Mouse (Mus musculus) brain, embryonic 14.5 days (tissue): Measurements from ENCODE around the gene Sds. TPM values are rescaled to one million over a fixed set of nuclear protein-coding genes. Genes with fewer than 3 reads are reported as not detected.
A peak's percentile ranks its signal among the peaks of the same experiment; 100 is the strongest.

Experiments used
- DNase-seq: peaks from one replicate; pipeline ENCODE4 v3.0.0-alpha.2; 2011; ENCODE audit warnings: low read depth
- CTCF ChIP-seq: fragments of 200-500 bp; IDR thresholded peaks from 2 replicates; pipeline ENCODE4 v1.5.1; 2012; ENCODE audit warnings: inconsistent platforms, mild to moderate bottlenecking, moderate library complexity, borderline replicate concordance; ENCODE audit not compliant: insufficient read depth, insufficient read length; ENCODE audit errors: extremely low read depth
- POLR2A ChIP-seq: fragments of 200-500 bp; IDR thresholded peaks from 2 replicates; pipeline ENCODE4 v1.6.1; 2012; ENCODE audit warnings: mild to moderate bottlenecking, inconsistent platforms, borderline replicate concordance; ENCODE audit not compliant: poor library complexity, insufficient read depth, insufficient read length, severe bottlenecking; ENCODE audit errors: extremely low read depth
- polyA plus RNA-seq: library from polyadenylated mRNA; depleted of rRNA; stranded (reverse); fragments of >200 nt; gene quantifications from 2 replicates; pipeline ENCODE4 v1.2.3, GENCODE M21; 2012

Sds gene
- polyA plus RNA-seq, 1 experiment: not detected

DNA sequence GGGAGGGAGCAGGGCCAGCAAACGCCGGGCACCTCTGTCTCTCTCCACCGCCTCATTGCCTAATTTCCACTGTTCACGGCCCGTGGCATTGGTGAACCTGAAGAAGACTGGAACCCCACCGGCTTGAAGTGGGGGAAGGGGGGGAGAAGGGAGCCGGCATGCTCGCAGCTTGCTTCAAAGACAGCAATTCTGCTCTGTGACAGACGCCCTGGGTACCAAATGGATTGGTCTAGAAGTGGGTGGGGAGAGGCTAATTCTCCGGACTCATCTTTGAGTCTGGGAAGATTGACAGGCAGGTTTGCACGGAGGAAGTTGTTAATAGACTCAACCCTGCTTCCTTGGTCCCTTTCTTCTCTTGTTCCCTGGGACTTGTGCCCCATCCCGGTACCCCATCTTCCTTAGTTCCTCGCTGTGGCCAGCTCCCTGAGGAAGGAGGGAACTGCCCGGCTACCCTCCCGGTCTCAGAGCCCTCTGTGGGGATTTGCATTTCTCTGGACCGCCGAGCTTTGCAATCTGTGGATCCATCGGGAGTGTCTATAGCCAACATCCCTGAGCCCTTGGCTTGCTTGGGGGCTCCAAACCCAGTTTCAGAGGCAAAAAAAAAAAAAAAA, 39.3 kb upstream of the Sds start:
- TF ChIP-seq POLR2A (no peak), CTCF (no peak)
- DNase-seq: peak; percentile 72

DNA sequence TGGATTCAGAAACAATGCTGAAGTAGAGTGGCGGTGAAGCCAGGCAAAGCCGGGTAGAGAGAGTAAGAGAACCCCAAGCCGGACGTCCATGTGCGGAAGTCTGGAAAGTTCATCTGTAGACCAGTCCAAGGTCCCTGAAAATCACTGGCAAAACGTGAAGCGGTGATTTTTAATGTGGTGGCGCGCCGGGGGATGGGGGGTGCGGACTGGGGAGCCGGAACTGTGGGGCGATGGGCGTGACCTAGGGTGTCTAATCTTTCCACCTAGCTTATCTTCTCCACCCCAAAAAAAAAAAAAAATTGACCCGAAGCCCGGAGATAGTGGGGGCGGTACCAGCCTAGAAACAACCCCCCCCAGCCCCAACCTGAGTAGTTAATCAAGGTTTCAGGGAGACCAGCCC, 38.8 kb upstream of the Sds start:
- TF ChIP-seq POLR2A (no peak), CTCF (no peak)
- peak; percentile 35 for DNase-seq

DNA sequence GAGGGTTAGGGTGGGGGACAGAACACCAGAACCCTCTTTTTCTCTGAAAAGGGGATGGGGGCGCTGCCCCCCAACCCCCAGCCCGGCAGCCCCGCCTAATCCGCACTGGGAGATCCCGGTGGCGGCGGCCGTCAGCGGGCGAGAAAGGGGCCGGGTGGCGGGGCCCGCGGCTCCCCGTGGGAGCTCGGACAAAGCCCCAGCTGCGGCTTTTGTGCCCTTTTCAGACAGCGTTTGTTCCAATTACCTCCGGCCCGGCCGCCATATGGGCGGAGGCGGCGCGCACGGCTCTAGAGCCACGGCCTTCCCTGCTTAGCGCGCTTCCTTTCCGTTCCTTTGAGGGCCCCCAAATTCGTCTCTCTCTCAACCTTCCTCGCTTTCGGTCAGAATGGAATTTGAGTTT, 38.3 kb upstream of the Sds start:
- DNase-seq: peak; percentile 55
- TF ChIP-seq POLR2A: no peak
- TF ChIP-seq CTCF: no peak

DNA sequence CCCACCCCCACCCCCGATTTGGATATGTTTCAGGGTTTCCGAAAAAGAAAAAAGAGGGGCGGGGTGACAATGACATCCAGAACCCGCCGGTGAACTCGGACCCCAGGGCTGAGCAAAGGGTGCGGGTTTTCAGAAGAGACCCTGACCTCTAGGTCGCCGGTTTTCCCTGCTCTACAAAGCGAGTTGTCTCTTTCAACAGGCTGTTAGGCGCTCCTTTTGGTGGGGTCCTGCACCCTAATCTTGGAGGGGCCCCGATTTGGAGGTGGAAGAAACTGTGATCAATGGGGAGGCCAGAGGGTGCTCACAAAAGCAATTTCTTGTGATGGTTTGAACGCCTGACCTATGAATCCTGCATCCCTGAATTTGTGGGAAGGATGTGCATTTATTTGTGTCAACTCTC, 37.9 kb upstream of the Sds start:
- peak; percentile 9 for DNase-seq
- TF ChIP-seq POLR2A: no peak
- no peak for TF ChIP-seq CTCF

DNA sequence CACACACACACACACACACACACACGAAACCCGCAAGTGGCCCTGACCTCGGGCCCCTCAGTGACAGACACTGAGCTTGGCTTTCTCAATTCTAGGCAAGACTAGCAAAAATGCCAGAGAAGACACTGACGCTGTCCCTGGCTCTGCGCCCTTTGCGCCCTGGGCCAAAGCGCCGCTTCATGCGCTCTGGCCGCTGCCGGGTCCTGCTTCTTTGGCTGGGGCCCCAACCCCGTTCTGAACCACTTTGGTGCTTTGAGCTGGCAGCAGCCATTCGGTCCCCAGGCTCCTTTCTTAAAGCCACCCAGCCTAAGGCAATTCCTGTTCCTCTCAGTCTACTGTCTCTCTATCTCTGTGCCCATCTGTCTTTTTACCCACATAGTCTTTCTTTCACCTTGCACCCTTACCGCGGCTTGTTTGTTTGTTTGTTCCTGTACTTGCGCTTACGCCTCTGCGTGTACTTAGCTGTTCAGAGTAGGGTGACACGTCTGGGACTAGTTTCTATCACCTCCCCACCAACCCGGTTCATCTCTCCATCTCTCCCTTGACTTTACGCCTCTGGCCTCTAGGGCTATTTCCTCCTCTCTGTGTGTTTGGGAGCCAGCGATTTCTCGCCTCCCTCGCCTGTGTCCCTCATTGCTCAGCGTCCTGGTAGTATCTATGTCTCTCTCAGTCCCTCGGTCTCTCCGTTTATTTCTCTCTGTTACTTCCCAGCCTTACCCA, 37.2 kb upstream of the Sds start:
- peak; percentile 46 for DNase-seq
- TF ChIP-seq POLR2A: no peak
- no peak for TF ChIP-seq CTCF

DNA sequence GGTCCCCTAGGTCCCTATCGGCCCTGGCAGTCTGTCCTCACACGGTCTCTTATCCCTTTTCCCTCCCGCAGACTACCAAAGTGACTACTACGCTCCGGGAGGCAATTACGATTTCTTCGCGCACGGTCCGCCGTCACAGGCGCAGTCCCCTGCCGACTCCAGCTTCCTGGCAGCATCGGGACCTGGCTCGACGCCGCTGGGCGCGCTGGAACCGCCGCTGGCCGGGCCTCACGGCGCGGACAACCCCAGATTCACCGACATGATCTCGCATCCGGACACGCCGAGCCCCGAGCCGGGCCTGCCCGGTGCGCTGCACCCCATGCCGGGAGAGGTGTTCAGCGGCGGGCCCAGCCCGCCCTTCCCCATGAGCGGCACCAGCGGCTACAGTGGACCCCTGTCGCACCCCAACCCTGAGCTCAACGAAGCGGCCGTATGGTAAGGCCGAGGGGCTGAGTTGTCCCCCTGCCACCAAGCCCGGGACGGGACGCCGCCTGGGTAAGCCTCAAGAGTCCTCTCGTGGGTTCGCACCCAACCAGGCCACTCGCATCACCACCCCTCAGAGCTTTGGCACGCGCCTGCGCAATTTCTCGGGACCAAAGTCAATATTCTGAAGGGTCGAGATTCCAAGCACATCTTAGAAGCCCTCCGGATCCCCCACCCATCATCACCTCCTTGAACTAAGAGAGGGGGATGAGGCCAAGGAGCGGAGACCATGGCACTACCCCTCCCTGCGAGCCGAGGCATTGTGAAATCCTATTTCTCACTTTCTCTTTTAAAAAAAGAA, 36.2 kb upstream of the Sds start:
- peak; percentile 28 for DNase-seq
- TF ChIP-seq CTCF (no peak), POLR2A (no peak)

DNA sequence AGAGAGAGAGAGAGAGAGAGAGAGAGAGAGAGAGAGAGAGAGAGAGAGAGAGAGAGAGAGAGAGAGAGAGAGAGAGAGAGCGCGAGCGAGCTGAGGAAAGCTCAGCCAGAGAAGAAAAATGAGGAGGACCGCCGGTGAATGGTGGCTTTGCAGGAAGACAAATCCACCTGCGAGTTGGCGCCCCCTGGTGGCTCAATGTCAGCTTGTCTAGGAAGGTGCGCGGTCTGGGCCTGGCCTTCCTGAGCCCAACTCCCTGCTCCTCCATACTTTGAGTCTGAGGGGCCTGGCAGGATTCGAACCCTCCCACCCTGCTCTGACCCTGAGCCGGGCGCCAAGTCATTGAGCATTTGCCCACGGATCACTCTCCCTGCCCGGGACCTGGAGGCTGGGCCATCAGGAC, 35.6 kb upstream of the Sds start:
- peak; percentile 96 for DNase-seq
- peak; percentile 99 for TF ChIP-seq CTCF
- no peak for TF ChIP-seq POLR2A

DNA sequence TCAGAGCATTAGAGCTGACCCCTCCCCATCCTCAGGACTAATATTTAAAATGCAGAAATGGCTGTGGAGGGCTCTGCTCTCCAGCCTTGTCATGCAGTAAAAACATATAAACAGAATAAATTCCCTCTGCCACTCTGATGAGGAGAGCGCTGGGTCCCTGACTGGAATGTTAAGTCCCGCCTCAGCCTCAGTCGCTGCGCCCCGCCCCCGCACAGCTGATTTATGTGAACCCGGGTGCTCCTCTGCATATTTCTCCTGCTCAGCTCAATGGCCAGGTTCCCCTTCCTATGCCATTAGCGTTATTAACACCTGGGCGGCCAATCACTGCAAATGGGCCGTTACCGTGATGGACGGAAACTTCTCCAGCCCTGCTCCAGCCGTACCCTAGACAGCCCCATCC, 29.0 kb upstream of the Sds start:
- TF ChIP-seq POLR2A: no peak
- TF ChIP-seq CTCF: no peak
- DNase-seq: peak; percentile 47

DNA sequence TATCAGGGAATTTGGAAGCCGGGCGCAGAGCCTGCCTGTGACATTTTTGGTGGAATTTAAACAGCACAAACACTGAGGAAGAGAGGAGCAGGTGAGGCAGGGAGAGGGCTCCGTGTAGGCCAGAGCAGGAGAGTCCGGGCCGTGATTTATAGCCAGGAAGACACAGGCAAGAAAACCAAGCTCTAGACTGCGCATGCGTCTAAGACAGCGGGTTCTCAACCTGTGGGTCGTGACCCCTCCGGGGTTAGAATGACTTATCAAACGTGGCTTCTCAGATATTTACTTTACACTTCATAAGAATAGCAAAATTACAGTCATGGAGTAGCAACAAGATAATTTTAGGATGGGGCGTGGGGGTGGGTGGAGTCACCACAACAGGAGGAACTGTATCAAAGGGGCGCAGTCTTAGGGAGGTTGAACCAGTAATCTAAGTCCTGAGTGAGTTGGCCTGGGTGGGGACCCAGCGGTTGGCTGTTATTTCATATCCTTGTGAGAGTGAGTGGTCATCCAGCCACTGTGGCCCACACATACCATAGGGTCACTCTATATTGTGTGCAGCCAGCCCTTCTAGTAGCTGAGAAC, 21.5 kb upstream of the Sds start:
- no peak for DNase-seq
- TF ChIP-seq CTCF (no peak), POLR2A (no peak)

DNA sequence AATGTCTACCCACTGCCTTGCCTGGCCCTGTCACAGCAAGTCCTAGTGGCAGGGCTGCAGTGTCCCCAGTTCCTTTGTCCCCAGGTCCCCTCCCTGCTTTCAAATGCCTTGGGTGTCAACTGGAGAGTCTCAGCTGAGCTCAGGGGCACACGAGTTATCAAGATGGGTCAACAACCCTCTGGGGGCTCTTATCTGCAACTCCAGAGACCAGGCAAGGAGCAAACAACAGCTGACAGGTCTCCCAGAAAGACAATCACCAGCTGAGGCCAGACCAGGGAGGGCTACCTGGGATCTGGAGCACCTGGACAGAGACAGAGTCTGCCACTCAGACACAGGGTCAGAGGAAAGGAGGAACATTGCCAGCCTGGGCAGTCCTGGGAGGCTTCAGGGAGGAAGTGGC, 20.1 kb upstream of the Sds start:
- no peak for DNase-seq
- no peak for TF ChIP-seq POLR2A
- TF ChIP-seq CTCF: no peak

DNA sequence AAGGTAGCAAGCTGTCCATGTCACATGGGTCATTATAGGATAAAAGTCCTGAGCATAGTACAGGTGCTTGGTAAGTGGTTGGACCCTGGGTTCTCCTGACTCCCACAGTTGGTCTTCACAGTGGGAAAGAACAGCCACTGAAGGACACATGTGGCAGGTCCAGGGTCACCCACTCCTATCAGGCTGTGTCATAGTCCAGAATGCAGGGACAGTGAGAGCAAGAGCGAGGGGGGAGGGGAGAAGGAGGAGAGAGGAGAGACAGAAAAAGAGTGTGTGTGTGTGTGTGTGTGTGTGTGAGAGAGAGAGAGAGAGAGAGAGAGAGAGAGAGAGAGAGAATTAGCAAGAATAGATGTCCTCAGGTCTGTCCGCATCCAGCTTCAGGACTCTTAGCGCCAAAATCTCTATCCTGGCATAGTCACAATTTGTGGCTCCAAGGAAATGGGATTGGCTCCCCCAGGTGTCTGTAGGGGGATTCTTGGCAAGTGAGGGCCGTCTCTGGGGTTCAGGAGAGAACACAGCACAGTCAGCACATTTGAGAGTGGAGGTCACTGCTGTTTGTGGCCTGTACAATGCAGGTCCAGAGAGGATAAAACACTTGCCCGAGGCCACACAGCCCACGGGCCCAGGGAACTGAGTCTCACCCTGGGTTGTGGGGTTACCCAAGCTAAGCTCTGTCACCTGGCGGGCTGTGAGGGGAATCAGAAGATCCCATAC, 19.3 kb upstream of the Sds start:
- TF ChIP-seq POLR2A: no peak
- no peak for TF ChIP-seq CTCF
- no peak for DNase-seq

DNA sequence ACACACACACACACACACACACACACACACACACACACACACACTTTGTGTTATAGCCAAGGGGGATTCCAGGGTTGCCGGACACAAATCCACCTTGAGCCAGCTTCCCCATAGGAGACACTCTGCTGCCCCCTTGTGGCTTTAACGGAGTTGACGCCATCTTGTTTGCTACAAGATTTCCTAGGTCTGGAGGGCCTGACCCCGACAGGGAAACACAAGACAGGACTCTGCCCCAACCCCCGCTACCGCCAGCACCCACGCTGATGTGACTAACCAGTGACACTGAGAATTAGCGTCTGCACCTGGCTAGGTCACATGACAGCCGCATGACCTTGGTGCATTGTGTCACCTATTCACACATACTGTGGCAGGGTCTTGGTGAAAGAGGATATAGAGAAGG, 18.7 kb upstream of the Sds start:
- peak; percentile 90 for DNase-seq
- TF ChIP-seq POLR2A: no peak
- TF ChIP-seq CTCF: peak; percentile 85
